Mouse (Mus musculus): ENCODE measurements around the gene Spint2.

- TF ChIP-seq CTCF (IDR thresholded peaks at IDR 0.05; ENCODE audit: low read depth, low read length) (peak; percentile 19), POLR2A (IDR thresholded peaks at IDR 0.05; ENCODE audit: insufficient read depth, low read length) (no peak), EP300 (IDR thresholded peaks at IDR 0.05; ENCODE audit: insufficient read depth, low read depth, low read length) (no peak)
These were observed 24.9 kb upstream of the Spint2 start for GRCm38 (mm10) chr7:29306619-29307018.

Measured in ES-Bruce4 (cell line).